Mouse (Mus musculus) midbrain, embryonic 11.5 days (tissue): ENCODE measurements around the gene Nat8f5. TPM values are rescaled to one million over a fixed set of nuclear protein-coding genes. Genes with fewer than 3 reads are reported as not detected.
"Not testable (repeated sequence)": the region's sequence is repeated elsewhere in the genome, so short reads cannot be mapped to it uniquely, and the experiment has no call there.

ENCODE experiments used
- ATAC-seq: fragments of 200-750 bp; cut with Nextera tagmentation; 2 replicates; pipeline ENCODE4 v1.8.0; 2017; ENCODE audit warnings: moderate TSS enrichment, moderate library complexity; ENCODE audit not compliant: low FRiP score
- DNase-seq: peaks from one replicate; pipeline ENCODE4 v3.0.0; 2015; ENCODE audit warnings: low spot score; ENCODE audit errors: missing footprints
- H3K27ac ChIP-seq: fragments of 300-500 bp; sonication (generic); 2 replicates; pipeline ENCODE4 v1.5.1; 2014; ENCODE audit warnings: low read depth, low read length
- H3K27me3 ChIP-seq: fragments of 300-500 bp; sonication (generic); 2 replicates; pipeline ENCODE4 v1.6.1; 2014; ENCODE audit warnings: mild to moderate bottlenecking, low read length, moderate library complexity, mixed read lengths; ENCODE audit not compliant: control insufficient read depth, insufficient read depth
- H3K36me3 ChIP-seq: fragments of 300-500 bp; sonication (generic); 2 replicates; pipeline ENCODE4 v1.6.1; 2014; ENCODE audit warnings: mild to moderate bottlenecking, low read length, moderate library complexity, mixed read lengths; ENCODE audit not compliant: control insufficient read depth, insufficient read depth
- H3K4me1 ChIP-seq: fragments of 300-500 bp; sonication (generic); 2 replicates; pipeline ENCODE4 v1.6.1; 2014; ENCODE audit warnings: low read length; ENCODE audit not compliant: control insufficient read depth, insufficient read depth
- H3K4me2 ChIP-seq: fragments of 300-500 bp; sonication (generic); 2 replicates; pipeline ENCODE4 v1.6.1; 2014; ENCODE audit warnings: mild to moderate bottlenecking, moderate library complexity
- H3K4me3 ChIP-seq: fragments of 300-500 bp; sonication (generic); 2 replicates; pipeline ENCODE4 v1.5.1; 2014; ENCODE audit warnings: low read depth, low read length
- H3K9ac ChIP-seq: fragments of 300-500 bp; sonication (generic); 2 replicates; pipeline ENCODE4 v1.6.1; 2014; ENCODE audit warnings: low read length
- H3K9me3 ChIP-seq: fragments of 300-500 bp; sonication (generic); 2 replicates; pipeline ENCODE4 v1.6.1; 2016; ENCODE audit warnings: low read length; ENCODE audit not compliant: control insufficient read depth
- WGBS: fragments of 180-500 bp; shearing (Covaris S2); extraction: QIAGEN DNeasy Blood & Tissue Kit; methylation state at CpG from one replicate; pipeline ENCODE4 v1.1.7; 2014; 5-methylcytosine and 5-hydroxymethylcytosine counted together
- polyA plus RNA-seq: library from polyadenylated mRNA; unstranded; fragments of >200 nt; fragmentation: Nextera tagmentation; extraction: Ambion mirVana; gene quantifications from 2 replicates; pipeline ENCODE4 v1.2.1, GENCODE M21; 2014

Gene Nat8f5
- polyA plus RNA-seq = not detected in 2 replicates

GRCm38 (mm10) chr6:85820837-85821236, at the start of gene Nat8f5, which contains the start of gene Nat8f6:
Gene Nat8f5, minus strand, starts transcription at chr6:85820972.
Gene Nat8f6, minus strand, starts transcription at chr6:85820954.
- Histone ChIP-seq H3K4me2 (no peak within 1 kb of the TSS), H3K27me3 (no peaks in the 10 kb centered on the region), H3K9ac (no peak within 1 kb of the TSS), H3K27ac (no peak within 1 kb of the TSS), H3K4me1 (no peaks in the 10 kb centered on the region), H3K9me3 (no peaks in the 10 kb centered on the region), H3K36me3 (no peaks in the 10 kb centered on the region), H3K4me3 (no peak within 1 kb of the TSS)
- WGBS = 80% methylated on average over 5 of the region's 5 CpGs
- no peak for DNase-seq
- no peak for ATAC-seq

GRCm38 (mm10) chr6:85869006-85869405, 48.2 kb upstream of the Nat8f5 start, which contains the start of gene Nat8f2:
Gene Nat8f2, minus strand, starts transcription at chr6:85869158.
- not testable (repeated sequence) for H3K4me1 ChIP-seq, ATAC-seq, H3K36me3 ChIP-seq, DNase-seq, H3K9ac ChIP-seq, H3K4me2 ChIP-seq, H3K4me3 ChIP-seq, H3K27me3 ChIP-seq, H3K9me3 ChIP-seq, H3K27ac ChIP-seq
- 84% methylated on average over 5 of the region's 5 CpGs for WGBS

- no peak overlapping the region for H3K27ac ChIP-seq
- WGBS = 83% methylated on average over 8 of the region's 8 CpGs
- H3K4me1 ChIP-seq = no peaks in the 10 kb centered on the region
- DNase-seq (no peak), ATAC-seq (no peak)
- no peaks in the 10 kb centered on the region for H3K9me3 ChIP-seq
- no peak overlapping the region for H3K4me2 ChIP-seq
- H3K9ac ChIP-seq = no peak overlapping the region
- H3K4me3 ChIP-seq = no peak overlapping the region
- no peaks in the 10 kb centered on the region for H3K27me3 ChIP-seq
- H3K36me3 ChIP-seq = no peaks in the 10 kb centered on the region
Measured at GRCm38 (mm10) chr6:85867726-85868690, 47.2 kb upstream of the Nat8f5 start.

GRCm38 (mm10) chr6:85866995-85867394, 46.2 kb upstream of the Nat8f5 start:
- not testable (repeated sequence) for H3K36me3 ChIP-seq, DNase-seq, ATAC-seq, H3K9ac ChIP-seq, H3K27me3 ChIP-seq, H3K9me3 ChIP-seq, H3K27ac ChIP-seq, H3K4me3 ChIP-seq, H3K4me2 ChIP-seq, H3K4me1 ChIP-seq
- WGBS = 45% methylated on average over 1 of the region's 1 CpGs

- not testable (repeated sequence) for H3K9me3 ChIP-seq, H3K4me3 ChIP-seq, H3K36me3 ChIP-seq, H3K9ac ChIP-seq, H3K27ac ChIP-seq, ATAC-seq, DNase-seq, H3K4me2 ChIP-seq, H3K27me3 ChIP-seq, H3K4me1 ChIP-seq
- WGBS = 90% methylated on average over 3 of the region's 3 CpGs
Measured at GRCm38 (mm10) chr6:85866166-85866565, 45.4 kb upstream of the Nat8f5 start.

- not testable (repeated sequence) for H3K27ac ChIP-seq, ATAC-seq, H3K4me1 ChIP-seq, DNase-seq, H3K4me2 ChIP-seq, H3K27me3 ChIP-seq, H3K4me3 ChIP-seq, H3K9me3 ChIP-seq, H3K36me3 ChIP-seq, H3K9ac ChIP-seq
- WGBS = 73% methylated on average over 6 of the region's 7 CpGs
Measured at GRCm38 (mm10) chr6:85864900-85865639, 44.3 kb upstream of the Nat8f5 start.

GRCm38 (mm10) chr6:85863840-85864239, 43.1 kb upstream of the Nat8f5 start:
- Histone ChIP-seq H3K4me3 (no peak overlapping the region), H3K4me1 (no peaks in the 10 kb centered on the region), H3K27me3 (no peaks in the 10 kb centered on the region), H3K9ac (no peak overlapping the region), H3K36me3 (no peaks in the 10 kb centered on the region), H3K9me3 (no peaks in the 10 kb centered on the region), H3K27ac (no peak overlapping the region), H3K4me2 (no peak overlapping the region)
- DNase-seq (no peak), ATAC-seq (no peak)
- WGBS = 90% methylated on average over 2 of the region's 2 CpGs

- no peaks in the 10 kb centered on the region for H3K9me3 ChIP-seq
- no peak overlapping the region for H3K27ac ChIP-seq
- DNase-seq (no peak), ATAC-seq (no peak)
- no peak overlapping the region for H3K4me2 ChIP-seq
- H3K36me3 ChIP-seq = no peaks in the 10 kb centered on the region
- no peak overlapping the region for H3K9ac ChIP-seq
- no peaks in the 10 kb centered on the region for H3K27me3 ChIP-seq
- no peak overlapping the region for H3K4me3 ChIP-seq
- WGBS = 94% methylated on average over 2 of the region's 2 CpGs
- no peaks in the 10 kb centered on the region for H3K4me1 ChIP-seq
Measured at GRCm38 (mm10) chr6:85863136-85863535, 42.4 kb upstream of the Nat8f5 start.

- no peak for ATAC-seq
- Histone ChIP-seq H3K9ac (no peak overlapping the region), H3K4me1 (no peaks in the 10 kb centered on the region), H3K36me3 (no peaks in the 10 kb centered on the region), H3K27ac (no peak overlapping the region), H3K4me3 (no peak overlapping the region), H3K4me2 (no peak overlapping the region), H3K9me3 (no peaks in the 10 kb centered on the region), H3K27me3 (no peaks in the 10 kb centered on the region)
- DNase-seq = no peak
- WGBS = 79% methylated on average over 3 of the region's 3 CpGs
Measured at GRCm38 (mm10) chr6:85862565-85862964, 41.8 kb upstream of the Nat8f5 start.
